Mouse (Mus musculus) erythroid progenitor cell, adult 5-6 weeks (primary cell): ENCODE results near the gene Hectd4. TPM values are rescaled to one million over a fixed set of nuclear protein-coding genes. Genes with fewer than 3 reads are reported as not detected.

ENCODE experiments used
- total RNA-seq, 2 experiments: library from RNA; stranded (forward) in 1 of 2; stranded (reverse) in 1 of 2; fragments of 150-400 nt in 1 of 2; fragments of 186-747, 209-891 nt in 1 of 2; gene quantifications; 2 replicates each; pipeline versions ENCODE4 v1.2.3 to v1.2.4; 2015 to 2017; ENCODE audit warnings: low replicate concordance in 2 of 2

The Hectd4 gene
- total RNA-seq, 2 experiments from 2014 or later = 214 to 286 TPM

Other genes with a start within 250 kb of the Hectd4 start
- gene Rph3a, start 210.1 kb upstream of the Hectd4 start, total RNA-seq (2015; ENCODE audit: low replicate concordance) = not detected in 2 replicates
- not detected in 2 replicates for gene Rph3a, start 210.1 kb upstream of the Hectd4 start, total RNA-seq (2017; ENCODE audit: low replicate concordance)
- gene Ptpn11, start 28.8 kb upstream of the Hectd4 start, total RNA-seq (2015; ENCODE audit: low replicate concordance) = 19.3 and 20.9 TPM in 2 replicates
- 36.9 and 44.9 TPM in 2 replicates for gene Ptpn11, start 28.8 kb upstream of the Hectd4 start, total RNA-seq (2017; ENCODE audit: low replicate concordance)
- gene Rpl6, start 15.7 kb upstream of the Hectd4 start, total RNA-seq (2015; ENCODE audit: low replicate concordance) = 759 and 847 TPM in 2 replicates
- gene Rpl6, start 15.7 kb upstream of the Hectd4 start, total RNA-seq (2017; ENCODE audit: low replicate concordance) = 373 and 474 TPM in 2 replicates
- gene Trafd1, start 165.4 kb downstream of the Hectd4 start, total RNA-seq (2015; ENCODE audit: low replicate concordance) = 23.1 and 29.3 TPM in 2 replicates
- 11.1 and 21.4 TPM in 2 replicates for gene Trafd1, start 165.4 kb downstream of the Hectd4 start, total RNA-seq (2017; ENCODE audit: low replicate concordance)
- 5.9 and 6.5 TPM in 2 replicates for gene Naa25, start 177.7 kb downstream of the Hectd4 start, total RNA-seq (2015; ENCODE audit: low replicate concordance)
- gene Naa25, start 177.7 kb downstream of the Hectd4 start, total RNA-seq (2017; ENCODE audit: low replicate concordance) = 3.9 and 9.2 TPM in 2 replicates
- not detected in 2 replicates for gene Tmem116, start 231.7 kb downstream of the Hectd4 start, total RNA-seq (2015; ENCODE audit: low replicate concordance)
- 0.26 TPM in 1 of 2 replicates, not detected in the other for gene Tmem116, start 231.7 kb downstream of the Hectd4 start, total RNA-seq (2017; ENCODE audit: low replicate concordance)
- gene Erp29, start 232.3 kb downstream of the Hectd4 start, total RNA-seq (2015; ENCODE audit: low replicate concordance) = 37.1 and 50.3 TPM in 2 replicates
- gene Erp29, start 232.3 kb downstream of the Hectd4 start, total RNA-seq (2017; ENCODE audit: low replicate concordance) = 118 and 141 TPM in 2 replicates